Mouse (Mus musculus) liver, postnatal 0 days (tissue): ENCODE results near the gene Zfp334.

Experiments used
- CTCF ChIP-seq: sonication (generic); IDR thresholded peaks from 2 replicates; pipeline ENCODE4 v1.5.1; 2016; ENCODE audit warnings: antibody characterized with exemption, low read depth
- EP300 ChIP-seq: IDR thresholded peaks from 2 replicates; pipeline ENCODE4 v1.6.1; 2016; ENCODE audit warnings: antibody characterized with exemption, low read depth, mild to moderate bottlenecking

GRCm38 (mm10) chr2:165367868-165368439 is 20.1 kb downstream of the Zfp334 start:
- no peak for TF ChIP-seq CTCF
- no peak for TF ChIP-seq EP300
